Mouse (Mus musculus) bone marrow macrophage, adult 2 months (primary cell): ENCODE data around the gene Glis3.

Experiments used
- CTCF ChIP-seq: IDR thresholded peaks from 2 replicates; pipeline ENCODE4 v1.5.1; 2012; ENCODE audit warnings: low read depth, mild to moderate bottlenecking, low read length, moderate library complexity
- POLR2A ChIP-seq: IDR thresholded peaks from 2 replicates; pipeline ENCODE4 v1.6.1; 2012; ENCODE audit warnings: mild to moderate bottlenecking, low read depth, low read length, borderline replicate concordance

GRCm38 (mm10) chr19:28390920-28391319 lies 289.0 kb downstream of the Glis3 start:
- no peak for TF ChIP-seq CTCF
- TF ChIP-seq POLR2A = no peak
